Mouse (Mus musculus) liver, embryonic 13.5 days (tissue): ENCODE results near the gene Slc1a5. TPM values are rescaled to one million over a fixed set of nuclear protein-coding genes. Genes with fewer than 3 reads are reported as not detected.

ENCODE experiments used
- polyA plus RNA-seq: library from polyadenylated mRNA; unstranded; fragments of >200 nt; fragmentation: Nextera tagmentation; extraction: Ambion mirVana; gene quantifications from 2 replicates; pipeline ENCODE4 v1.2.1, GENCODE M21; 2015

The Slc1a5 gene
- polyA plus RNA-seq, 1 experiment from 2014 or later: 92.3 TPM

Other genes starting within 250 kb of the Slc1a5 start
- gene Arhgap35, start 166.3 kb upstream of the Slc1a5 start, polyA plus RNA-seq: 1.7 and 2.3 TPM in 2 replicates
- not detected in 2 replicates for gene Ceacam15, start 105.6 kb upstream of the Slc1a5 start, polyA plus RNA-seq
- not detected in 2 replicates for gene Ceacam9, start 59.4 kb upstream of the Slc1a5 start, polyA plus RNA-seq
- gene Ap2s1, start 42.9 kb upstream of the Slc1a5 start, polyA plus RNA-seq: 195 and 202 TPM in 2 replicates
- 32.8 and 34.0 TPM in 2 replicates for gene Strn4, start 34.5 kb downstream of the Slc1a5 start, polyA plus RNA-seq
- gene Fkrp, start 35.4 kb downstream of the Slc1a5 start, polyA plus RNA-seq: 10.0 and 10.7 TPM in 2 replicates
- gene Prkd2, start 61.6 kb downstream of the Slc1a5 start, polyA plus RNA-seq: 2.7 and 3.5 TPM in 2 replicates
- 0.15 and 0.17 TPM in 2 replicates for gene Dact3, start 94.0 kb downstream of the Slc1a5 start, polyA plus RNA-seq
- 0.67 and 0.81 TPM in 2 replicates for gene Gng8, start 110.4 kb downstream of the Slc1a5 start, polyA plus RNA-seq
- gene Ptgir, start 125.2 kb downstream of the Slc1a5 start, polyA plus RNA-seq: 1.0 and 1.5 TPM in 2 replicates
- gene Calm3, start 142.8 kb downstream of the Slc1a5 start, polyA plus RNA-seq: 92.0 and 102 TPM in 2 replicates
- 0.34 and 0.61 TPM in 2 replicates for gene Pnmal2, start 163.3 kb downstream of the Slc1a5 start, polyA plus RNA-seq
- gene Pnmal1, start 178.3 kb downstream of the Slc1a5 start, polyA plus RNA-seq: 0.07 and 0.10 TPM in 2 replicates
- 0.07 and 0.09 TPM in 2 replicates for gene Gm42372, start 201.7 kb downstream of the Slc1a5 start, polyA plus RNA-seq
- gene Ccdc8, start 211.4 kb downstream of the Slc1a5 start, polyA plus RNA-seq: 2.8 and 3.6 TPM in 2 replicates
- gene Ppp5c, start 246.6 kb downstream of the Slc1a5 start, polyA plus RNA-seq: 54.0 and 61.1 TPM in 2 replicates